In the genomic region with DNA sequence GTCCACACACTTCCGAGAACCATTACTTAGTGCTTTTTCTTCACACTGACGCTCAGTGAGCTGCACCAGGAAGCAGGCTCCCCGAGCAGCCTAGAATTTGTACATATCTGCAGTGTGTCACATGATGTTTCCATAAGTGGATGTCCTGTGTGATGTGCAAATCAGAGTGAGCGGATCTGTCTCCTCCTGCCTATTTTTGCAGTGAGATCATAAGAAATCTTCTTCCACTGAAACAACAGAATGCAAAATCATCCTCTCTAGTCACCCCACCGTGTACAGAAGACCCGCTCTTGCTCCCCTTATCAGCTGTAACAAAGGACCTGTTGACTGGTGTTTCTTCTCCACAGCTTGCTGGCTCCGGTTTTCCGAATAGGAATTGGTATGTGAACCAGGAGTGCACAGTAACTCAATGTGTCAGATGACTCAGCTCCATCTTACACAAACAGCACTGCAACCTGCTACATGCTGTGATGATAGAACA, we compare ENCODE assay signal across 9 mouse cellular contexts. TPM values are rescaled to one million over a fixed set of nuclear protein-coding genes. Genes with fewer than 3 reads are reported as not detected.
DNase-seq lines count a peak whose midpoint lies in the region; ATAC-seq and TF ChIP-seq lines count a peak whose summit lies in the region.
"Had no signal": no experiment of that assay in that cellular context is flagged by ENCODE, and none has a peak within 500 bp of the region (broad histone marks: within the 10 kb centered on the region; RNA-seq: fewer than 3 reads in every experiment).

No protein-coding gene starts in this region.

- no peak for TF ChIP-seq CTCF in heart, adult 2 months (IDR thresholded peaks at IDR 0.05)
- TF ChIP-seq CTCF in stomach, postnatal 0 days (IDR thresholded peaks at IDR 0.05; ENCODE audit: low read depth): no peak

- H3K27ac ChIP-seq in heart, adult 2 months: peak overlapping the region; percentile 45
- H3K27ac ChIP-seq in neural tube, embryonic 12.5 days: no peak overlapping the region
- H3K27ac ChIP-seq in hindbrain, embryonic 15.5 days (replicated peaks): no peak overlapping the region
- peak overlapping the region; percentile 30 for H3K27ac ChIP-seq in stomach, postnatal 0 days (replicated peaks)
- H3K27ac ChIP-seq: liver, embryonic 15.5 days had no signal

- no peak for TF ChIP-seq POLR2A in heart, adult 2 months (IDR thresholded peaks at IDR 0.05; ENCODE audit: insufficient read depth, low read depth, low read length)

- peaks cover 11% of the 10 kb centered on the region for H3K4me1 ChIP-seq in heart, adult 2 months (ENCODE audit: control insufficient read depth, insufficient read depth, low read length)
- H3K4me1 ChIP-seq in neural tube, embryonic 12.5 days: peaks cover 9% of the 10 kb centered on the region; the same call in 1 of the 2 replicates
- H3K4me1 ChIP-seq in hindbrain, embryonic 15.5 days (replicated peaks): peaks cover 43% of the 10 kb centered on the region
- no peaks in the 10 kb centered on the region for H3K4me1 ChIP-seq in stomach, postnatal 0 days (replicated peaks; ENCODE audit: control insufficient read depth, insufficient read depth)

- 0 out of 2 replicates have a peak overlapping the region, but pooled peaks have one; percentile 6 for H3K9ac ChIP-seq in heart, adult 2 months (ENCODE audit: low read depth, low read length)
- no peak overlapping the region for H3K9ac ChIP-seq in neural tube, embryonic 12.5 days
- H3K9ac ChIP-seq in hindbrain, embryonic 15.5 days: no peak overlapping the region
- H3K9ac ChIP-seq in stomach, postnatal 0 days (ENCODE audit: low read length): no peak overlapping the region
- H3K9ac ChIP-seq: liver, embryonic 15.5 days had no signal

- no peaks in the 10 kb centered on the region for H3K36me3 ChIP-seq in heart, adult 2 months (ENCODE audit: control insufficient read depth, insufficient read depth, low read length)
- H3K36me3 ChIP-seq in neural tube, embryonic 12.5 days: 0 out of 2 replicates have a peak, but pooled peaks cover 4% of the 10 kb centered on the region
- no peaks in the 10 kb centered on the region for H3K36me3 ChIP-seq in hindbrain, embryonic 15.5 days
- no peaks in the 10 kb centered on the region for H3K36me3 ChIP-seq in stomach, postnatal 0 days (ENCODE audit: control insufficient read depth, insufficient read depth, low read length)
- H3K36me3 ChIP-seq: liver, embryonic 15.5 days had no signal

- DNase-seq in heart, adult 2 months: peak; percentile 23 to 30
- DNase-seq in heart, postnatal 4 days: no peak
- no peak for DNase-seq in neural tube, embryonic 10.5 days (ENCODE audit: extremely low spot score, low spot score)
- no peak for DNase-seq in stomach, postnatal 0 days (ENCODE audit: low spot score)
- DNase-seq in gastrocnemius, postnatal 10 days: no peak

- H3K9me3 ChIP-seq in neural tube, embryonic 12.5 days: no peaks in the 10 kb centered on the region
- H3K9me3 ChIP-seq in hindbrain, embryonic 15.5 days: no peaks in the 10 kb centered on the region
- H3K9me3 ChIP-seq in stomach, postnatal 0 days (ENCODE audit: control insufficient read depth, low read length): no peaks in the 10 kb centered on the region
- H3K9me3 ChIP-seq: liver, embryonic 15.5 days had no signal

- peak overlapping the region; percentile 21; the same call in 1 of the 2 replicates for H3K4me3 ChIP-seq in heart, adult 2 months
- no peak overlapping the region for H3K4me3 ChIP-seq in neural tube, embryonic 12.5 days
- no peak overlapping the region for H3K4me3 ChIP-seq in hindbrain, embryonic 15.5 days
- no peak overlapping the region for H3K4me3 ChIP-seq in stomach, postnatal 0 days (ENCODE audit: low read depth, low read length)
- H3K4me3 ChIP-seq: liver, embryonic 15.5 days had no signal

- intact Hi-C loops in heart, adult 2 months (cut with DNase I): loop anchor here (5.0 kb wide), 1 partner anchor 84 kb away; no protein-coding TSS in a partner anchor

- 0 out of 2 replicates have a peak, but pooled peaks cover 1% of the 10 kb centered on the region for H3K79me2 ChIP-seq in heart, adult 2 months (replicated peaks; ENCODE audit: control insufficient read depth, insufficient read depth, low read length)

- no peaks in the 10 kb centered on the region for H3K27me3 ChIP-seq in heart, adult 2 months (ENCODE audit: control insufficient read depth, insufficient read depth, low read length)
- H3K27me3 ChIP-seq in neural tube, embryonic 12.5 days (replicated peaks): no peaks in the 10 kb centered on the region
- H3K27me3 ChIP-seq in hindbrain, embryonic 15.5 days: no peaks in the 10 kb centered on the region
- H3K27me3 ChIP-seq in stomach, postnatal 0 days (ENCODE audit: control insufficient read depth, insufficient read depth, low read length): no peaks in the 10 kb centered on the region
- H3K27me3 ChIP-seq: liver, embryonic 15.5 days had no signal

- H3K4me2 ChIP-seq in neural tube, embryonic 12.5 days (replicated peaks): 0 out of 2 replicates have a peak overlapping the region, but pooled peaks have one; percentile 5
- peak overlapping the region; percentile 52 for H3K4me2 ChIP-seq in hindbrain, embryonic 15.5 days
- H3K4me2 ChIP-seq in stomach, postnatal 0 days (replicated peaks; ENCODE audit: low read depth): 0 out of 2 replicates have a peak overlapping the region, but pooled peaks have one; percentile 5
- H3K4me2 ChIP-seq: liver, embryonic 15.5 days had no signal

- 10% methylated on average over 8 of the region's 8 CpGs for WGBS in heart, adult 2 months
- 71% methylated on average over 8 of the region's 8 CpGs for WGBS in neural tube, embryonic 12.5 days
- 59% methylated on average over 8 of the region's 8 CpGs for WGBS in hindbrain, embryonic 15.5 days
- WGBS in stomach, postnatal 0 days: 52% methylated on average over 8 of the region's 8 CpGs

- TF ChIP-seq EP300 in heart, adult 2 months (IDR thresholded peaks at IDR 0.05; ENCODE audit: insufficient read depth, low read depth, low read length): no peak
- TF ChIP-seq EP300 in stomach, postnatal 0 days (optimal IDR thresholded peaks at IDR 0.05): no peak

- ATAC-seq in neural tube, embryonic 12.5 days (ENCODE audit: low FRiP score, low read depth): no peak
- no peak for ATAC-seq in hindbrain, embryonic 15.5 days (ENCODE audit: low FRiP score, low read depth)
- ATAC-seq in stomach, postnatal 0 days (ENCODE audit: low FRiP score, low TSS enrichment): peak; percentile 85
- ATAC-seq in monocyte, adult 5-6 weeks (replicated peaks; ENCODE audit: insufficient number of reproducible peaks, low FRiP score, low TSS enrichment, poor library complexity, severe bottlenecking): no peak

RNA-seq across cellular contexts. Expression of gene Prkacb, which starts 46.0 kb away (rescaled TPM):
- 10 to 100 TPM; 57.4 to 58.9 TPM for total RNA-seq in heart, adult 2 months (2021)
- polyA plus RNA-seq in heart, adult 2 months (2012; rRNA removed): 19.8 and 30.4 TPM in 2 replicates
- total RNA-seq in heart, postnatal 4 days (2021): 100 to 1,000 TPM in 1 of 2 experiments, 10 to 100 TPM in 1; 93.6 to 106 TPM
- polyA plus RNA-seq in neural tube, embryonic 12.5 days (2016; fragmentation: Nextera tagmentation; extraction: Ambion mirVana): 98.7 and 99.4 TPM in 2 replicates
- polyA plus RNA-seq in hindbrain, embryonic 15.5 days (2015; fragmentation: Nextera tagmentation; extraction: Ambion mirVana): 181 and 186 TPM in 2 replicates
- 27.8 and 28.8 TPM in 2 replicates for polyA plus RNA-seq in stomach, postnatal 0 days (2015; fragmentation: Nextera tagmentation; extraction: Ambion mirVana)
- 91.4 to 161 TPM (median 99.1 TPM) in 3 replicates for total RNA-seq in monocyte, adult 5-6 weeks (2017)
- 10 to 100 TPM; 60.2 to 64.4 TPM for total RNA-seq in gastrocnemius, postnatal 10 days (2021)

Comparison
In these comparisons a context has a peak if more than half of its experiments do, and no peak if none do; other contexts are left out.
1. DNase-seq: peak in heart, adult 2 months (2 of 2); none in heart, postnatal 4 days (single experiment), neural tube, embryonic 10.5 days (single experiment), stomach, postnatal 0 days (single experiment) and gastrocnemius, postnatal 10 days (single experiment).
2. H3K27ac ChIP-seq: peak in heart, adult 2 months (single experiment) and stomach, postnatal 0 days (single experiment); none in neural tube, embryonic 12.5 days (single experiment) and hindbrain, embryonic 15.5 days (single experiment).
3. Peak in every context shown above with its lines, with median percentiles within 50 percentile points of each other: H3K4me2 ChIP-seq.